12 mouse cellular contexts compared by ENCODE assay signal in genomic region chr14:62163120-62163796, GRCm38 (mm10).
DNase-seq lines count a peak whose midpoint lies in the region; ATAC-seq lines count a peak whose summit lies in the region.
"Had no signal": no experiment of that assay in that cellular context is flagged by ENCODE, and none has a peak within 500 bp of the region (broad histone marks: within the 10 kb centered on the region; RNA-seq: fewer than 3 reads in every experiment).

No protein-coding gene starts in this region.

- H3K36me3 ChIP-seq in heart, embryonic 11.5 days (ENCODE audit: control insufficient read depth, insufficient read depth, low read length) = no peaks in the 10 kb centered on the region
- H3K36me3 ChIP-seq: midbrain, embryonic 15.5 days had no signal

- no peaks in the 10 kb centered on the region for H3K4me1 ChIP-seq in heart, embryonic 11.5 days (ENCODE audit: control insufficient read depth, insufficient read depth, low read length)
- H3K4me1 ChIP-seq: forebrain, embryonic 13.5 days; midbrain, embryonic 15.5 days had no signal

- H3K27me3 ChIP-seq in heart, embryonic 11.5 days (ENCODE audit: control insufficient read depth, insufficient read depth, low read length) = no peaks in the 10 kb centered on the region
- H3K27me3 ChIP-seq: forebrain, embryonic 13.5 days; midbrain, embryonic 15.5 days had no signal

- ATAC-seq in heart, embryonic 11.5 days (replicated peaks; ENCODE audit: insufficient number of reproducible peaks, low FRiP score, low TSS enrichment) = no peak
- peak; percentile 50 for ATAC-seq in common myeloid progenitor, adult 5-6 weeks (replicated peaks; ENCODE audit: low read depth, poor library complexity, severe bottlenecking)
- no peak for ATAC-seq in frontal cortex, adult (ENCODE audit: low TSS enrichment)
- ATAC-seq: forebrain, embryonic 13.5 days; midbrain, embryonic 15.5 days had no signal

- no peak overlapping the region for H3K4me3 ChIP-seq in heart, embryonic 11.5 days (ENCODE audit: low read depth, low read length)
- H3K4me3 ChIP-seq: forebrain, embryonic 13.5 days; midbrain, embryonic 15.5 days had no signal

- no peak overlapping the region for H3K4me2 ChIP-seq in heart, embryonic 11.5 days
- H3K4me2 ChIP-seq: forebrain, embryonic 13.5 days; midbrain, embryonic 15.5 days had no signal

- H3K27ac ChIP-seq in heart, embryonic 11.5 days (ENCODE audit: low read depth, low read length) = no peak overlapping the region
- H3K27ac ChIP-seq: forebrain, embryonic 13.5 days; midbrain, embryonic 15.5 days had no signal

- 67% methylated on average over 12 of the region's 12 CpGs for WGBS in heart, embryonic 11.5 days (ENCODE audit: insufficient replicate concordance)

- DNase-seq in heart, adult 18-20 months = peak; percentile 32 to 33
- peak; percentile 8 for DNase-seq in NIH3T3 (ENCODE audit: low read depth)
- peak; percentile 90 for DNase-seq in lung, postnatal 10 days
- no peak for DNase-seq in MN1 (ENCODE audit: low spot score)
- DNase-seq: embryo, embryonic 11 days; kidney, adult 8-10 months; spleen, adult 18-20 months had no signal

- no peaks in the 10 kb centered on the region for H3K9me3 ChIP-seq in heart, embryonic 11.5 days (replicated peaks; ENCODE audit: control insufficient read depth, low read length)
- H3K9me3 ChIP-seq: forebrain, embryonic 13.5 days; midbrain, embryonic 15.5 days had no signal

- H3K9ac ChIP-seq in heart, embryonic 11.5 days (ENCODE audit: low read depth, low read length) = no peak overlapping the region
- H3K9ac ChIP-seq: forebrain, embryonic 13.5 days; midbrain, embryonic 15.5 days had no signal
